Mouse (Mus musculus) intestine, embryonic 14.5 days (tissue): ENCODE data around the gene Clip4. TPM values are rescaled to one million over a fixed set of nuclear protein-coding genes. Genes with fewer than 3 reads are reported as not detected.

Source experiments
- ATAC-seq: fragments of 200-750 bp; cut with Nextera tagmentation; replicated peaks from 2 replicates; pipeline ENCODE4 v1.8.0; 2017; ENCODE audit warnings: low read depth, moderate number of reproducible peaks, moderate TSS enrichment, moderate library complexity; ENCODE audit not compliant: low FRiP score, low TSS enrichment
- DNase-seq: peaks from one replicate; pipeline ENCODE4 v3.0.0-alpha.2; 2018; ENCODE audit warnings: low spot score
- H3K27ac ChIP-seq: fragments of 300-500 bp; sonication (generic); 2 replicates; pipeline ENCODE4 v1.5.1; 2014; ENCODE audit warnings: low read depth, mild to moderate bottlenecking, control low read depth
- H3K27me3 ChIP-seq: fragments of 300-500 bp; sonication (generic); replicated peaks from 2 replicates; pipeline ENCODE4 v1.6.1; 2014; ENCODE audit warnings: low read length, control low read depth; ENCODE audit not compliant: control insufficient read depth, insufficient read depth
- H3K36me3 ChIP-seq: fragments of 300-500 bp; sonication (generic); 2 replicates; pipeline ENCODE4 v1.6.1; 2014; ENCODE audit warnings: low read length, control low read depth; ENCODE audit not compliant: control insufficient read depth, insufficient read depth
- H3K4me1 ChIP-seq: fragments of 300-500 bp; sonication (generic); replicated peaks from 2 replicates; pipeline ENCODE4 v1.6.1; 2014; ENCODE audit warnings: low read length, control low read depth, mixed read lengths; ENCODE audit not compliant: control insufficient read depth, insufficient read depth
- H3K4me2 ChIP-seq: fragments of 300-500 bp; sonication (generic); 2 replicates; pipeline ENCODE4 v1.6.1; 2014; ENCODE audit warnings: low read length
- H3K4me3 ChIP-seq: fragments of 300-500 bp; sonication (generic); 2 replicates; pipeline ENCODE4 v1.5.1; 2014; ENCODE audit warnings: low read depth, low read length, control low read depth, mixed read lengths
- H3K9ac ChIP-seq: fragments of 300-500 bp; sonication (generic); 2 replicates; pipeline ENCODE4 v1.6.1; 2014; ENCODE audit warnings: mild to moderate bottlenecking, low read length
- H3K9me3 ChIP-seq: fragments of 300-500 bp; sonication (generic); 2 replicates; pipeline ENCODE4 v1.6.1; 2016; ENCODE audit warnings: low read length, control low read depth; ENCODE audit not compliant: control insufficient read depth
- WGBS: fragments of 180-500 bp; shearing (Covaris S2); extraction: QIAGEN DNeasy Blood & Tissue Kit; methylation state at CpG from one replicate; pipeline ENCODE4 v1.1.7; 2014; 5-methylcytosine and 5-hydroxymethylcytosine counted together
- polyA plus RNA-seq: library from polyadenylated mRNA; unstranded; fragments of >200 nt; fragmentation: Nextera tagmentation; extraction: Ambion mirVana; gene quantifications from 2 replicates; pipeline ENCODE4 v1.2.1, GENCODE M21; 2014

Gene Clip4
- polyA plus RNA-seq, 1 experiment from 2014 or later = 5.1 TPM

DNA sequence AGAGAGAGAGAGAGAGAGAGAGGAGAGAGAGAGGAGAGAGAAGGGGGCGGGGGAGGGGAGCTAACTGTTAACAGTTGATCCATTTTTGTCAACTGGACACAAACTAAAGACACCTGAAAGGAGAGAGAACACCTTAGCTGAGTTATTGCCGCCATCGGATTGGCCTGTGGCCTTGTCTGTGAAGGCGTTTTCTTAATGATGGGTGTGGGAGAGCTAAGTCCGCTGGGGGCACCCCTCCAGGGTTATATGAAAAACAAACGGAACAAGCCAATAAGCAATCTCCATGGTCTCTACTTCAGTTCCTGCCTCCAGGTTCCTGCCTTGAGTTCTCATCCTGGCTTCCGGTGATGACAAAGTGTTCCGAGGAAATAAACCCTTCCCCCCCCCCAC is 102.0 kb downstream of the Clip4 start:
- H3K9me3 ChIP-seq = no peaks in the 10 kb centered on the region
- no peak overlapping the region for H3K4me2 ChIP-seq
- WGBS = 85% methylated on average over 8 of the region's 8 CpGs

DNA sequence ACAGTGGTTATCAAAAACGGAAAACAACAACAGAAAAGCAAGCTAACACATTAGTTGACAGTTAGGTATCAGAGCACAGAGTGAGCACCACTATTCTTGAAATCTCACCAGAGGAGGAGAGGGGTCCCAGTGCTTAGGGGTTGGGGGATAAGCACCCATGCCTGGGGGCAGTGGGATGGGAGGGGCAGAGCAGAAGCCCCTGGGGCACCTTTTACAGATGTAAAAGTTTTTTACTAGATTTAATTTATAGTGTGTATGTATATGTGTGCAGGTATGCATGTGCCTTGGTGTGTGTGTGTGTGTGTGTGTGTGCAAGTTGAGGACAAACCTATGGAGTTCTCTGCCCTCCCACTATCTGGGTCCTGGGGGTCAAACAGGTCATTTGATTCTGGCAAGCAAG is 102.4 kb downstream of the Clip4 start:
- no peak overlapping the region for H3K27ac ChIP-seq
- WGBS = 92% methylated on average over 1 of the region's 1 CpGs
- H3K4me2 ChIP-seq = no peak overlapping the region
- H3K9me3 ChIP-seq = no peaks in the 10 kb centered on the region
- H3K4me3 ChIP-seq = no peak overlapping the region
- DNase-seq (no peak), ATAC-seq (0 out of 2 replicates have a peak, but pooled peaks have one; percentile 4)
- 0 out of 2 replicates have a peak, but pooled peaks cover 2% of the 10 kb centered on the region for H3K27me3 ChIP-seq
- no peak overlapping the region for H3K9ac ChIP-seq
- H3K4me1 ChIP-seq = no peaks in the 10 kb centered on the region
- no peaks in the 10 kb centered on the region for H3K36me3 ChIP-seq

More for the DNA sequence above, 102.0 kb downstream of the Clip4 start:
- no peak overlapping the region for H3K9ac ChIP-seq
- H3K27ac ChIP-seq = no peak overlapping the region
- ATAC-seq (0 out of 2 replicates have a peak, but pooled peaks have one; percentile 19), DNase-seq (no peak)
- H3K4me3 ChIP-seq = no peak overlapping the region
- no peaks in the 10 kb centered on the region for H3K36me3 ChIP-seq
- no peaks in the 10 kb centered on the region for H3K4me1 ChIP-seq
- H3K27me3 ChIP-seq = 0 out of 2 replicates have a peak, but pooled peaks cover 2% of the 10 kb centered on the region

DNA sequence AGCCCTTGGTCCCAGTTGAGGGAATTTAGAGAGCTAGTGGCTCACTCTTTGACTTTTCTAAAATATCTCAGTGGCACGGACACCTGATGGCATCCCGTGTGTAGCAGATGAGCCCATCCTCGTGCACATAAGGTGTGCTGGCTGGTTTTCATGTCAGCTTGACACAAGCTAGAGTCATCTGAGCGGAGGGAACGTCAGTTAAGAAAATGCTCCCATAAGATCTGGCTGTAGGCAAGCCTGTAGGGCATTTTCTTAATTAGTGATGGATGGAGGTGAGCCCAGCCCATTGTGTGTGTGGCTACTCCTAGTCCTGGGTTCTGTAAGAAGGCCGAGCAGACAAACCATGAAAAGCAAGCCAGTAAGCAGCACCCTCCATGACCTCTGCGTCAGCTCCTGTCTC is 103.7 kb downstream of the Clip4 start:
- Histone ChIP-seq H3K4me2 (no peak overlapping the region), H3K9me3 (no peaks in the 10 kb centered on the region), H3K36me3 (no peaks in the 10 kb centered on the region), H3K27ac (no peak overlapping the region), H3K27me3 (0 out of 2 replicates have a peak, but pooled peaks cover 2% of the 10 kb centered on the region), H3K4me3 (no peak overlapping the region), H3K9ac (no peak overlapping the region), H3K4me1 (no peaks in the 10 kb centered on the region)
- WGBS = 77% methylated on average over 7 of the region's 7 CpGs
- ATAC-seq (no peak), DNase-seq (no peak)

GRCm38 (mm10) chr17:71872976-71873375 is 104.7 kb downstream of the Clip4 start:
- Histone ChIP-seq H3K4me3 (no peak overlapping the region), H3K4me1 (no peaks in the 10 kb centered on the region), H3K36me3 (no peaks in the 10 kb centered on the region), H3K9me3 (no peaks in the 10 kb centered on the region), H3K9ac (no peak overlapping the region), H3K27ac (no peak overlapping the region), H3K27me3 (0 out of 2 replicates have a peak, but pooled peaks cover 2% of the 10 kb centered on the region), H3K4me2 (no peak overlapping the region)
- WGBS = 62% methylated on average over 5 of the region's 5 CpGs
- ATAC-seq (no peak), DNase-seq (no peak)

GRCm38 (mm10) chr17:71874077-71874476 is 105.8 kb downstream of the Clip4 start:
- Histone ChIP-seq H3K4me3 (no peak overlapping the region), H3K9me3 (no peaks in the 10 kb centered on the region), H3K27me3 (0 out of 2 replicates have a peak, but pooled peaks cover 2% of the 10 kb centered on the region), H3K4me2 (no peak overlapping the region), H3K4me1 (no peaks in the 10 kb centered on the region), H3K27ac (no peak overlapping the region), H3K36me3 (no peaks in the 10 kb centered on the region), H3K9ac (no peak overlapping the region)
- DNase-seq = peak; percentile 67
- 39% methylated on average over 6 of the region's 6 CpGs for WGBS
- no peak for ATAC-seq

DNA sequence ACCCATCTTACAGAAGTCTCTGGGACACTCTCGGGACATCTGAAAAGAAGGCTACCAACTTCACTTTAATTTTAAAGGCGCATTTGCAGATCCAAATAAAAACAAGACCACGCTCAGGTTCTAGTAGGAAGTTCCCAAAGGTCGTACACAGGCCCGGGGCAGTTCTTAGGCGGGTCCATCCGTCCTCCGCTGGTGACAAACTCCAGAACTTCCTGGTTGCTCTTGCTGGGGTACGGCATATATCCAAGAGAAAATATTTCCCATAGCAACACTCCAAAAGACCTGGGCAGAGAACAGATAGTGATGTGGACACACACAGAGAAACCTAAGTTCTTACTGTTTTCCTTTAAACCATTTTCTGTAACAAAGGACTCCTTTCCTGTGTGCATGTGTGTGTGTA is 106.5 kb downstream of the Clip4 start:
- 63% methylated on average over 9 of the region's 9 CpGs for WGBS

DNA sequence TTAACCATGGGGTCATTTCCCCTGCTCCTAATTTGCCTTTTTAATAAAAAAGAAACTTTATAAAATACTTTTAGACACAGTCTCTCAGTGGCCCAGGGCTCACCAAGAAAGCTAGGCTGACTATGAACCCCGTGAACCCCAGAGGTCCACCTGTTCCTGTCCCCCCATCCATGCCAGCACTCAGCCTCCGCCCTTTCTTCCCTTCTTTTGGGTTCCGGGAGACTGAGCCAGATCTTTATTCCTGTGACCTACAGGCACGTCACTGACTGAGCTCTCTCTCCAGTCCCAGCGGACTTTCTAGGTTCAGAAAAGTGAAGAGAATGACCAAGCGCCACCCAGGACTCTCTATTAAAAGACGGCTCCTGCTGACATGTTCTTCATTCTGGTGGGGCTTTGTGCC is 107.2 kb downstream of the Clip4 start:
- ATAC-seq = no peak
- Histone ChIP-seq H3K4me2 (no peak overlapping the region), H3K4me3 (no peak overlapping the region), H3K27ac (no peak overlapping the region), H3K36me3 (no peaks in the 10 kb centered on the region), H3K9me3 (no peaks in the 10 kb centered on the region), H3K9ac (no peak overlapping the region), H3K4me1 (no peaks in the 10 kb centered on the region), H3K27me3 (no peaks in the 10 kb centered on the region)
- WGBS = 85% methylated on average over 7 of the region's 7 CpGs
- DNase-seq = no peak

More for the DNA sequence above, 106.5 kb downstream of the Clip4 start:
- Histone ChIP-seq H3K9ac (no peak overlapping the region), H3K4me1 (no peaks in the 10 kb centered on the region), H3K27me3 (0 out of 2 replicates have a peak, but pooled peaks cover under 1% of the 10 kb centered on the region), H3K36me3 (no peaks in the 10 kb centered on the region), H3K4me3 (no peak overlapping the region), H3K9me3 (no peaks in the 10 kb centered on the region), H3K27ac (no peak overlapping the region), H3K4me2 (no peak overlapping the region)
- DNase-seq (no peak), ATAC-seq (no peak)

DNA sequence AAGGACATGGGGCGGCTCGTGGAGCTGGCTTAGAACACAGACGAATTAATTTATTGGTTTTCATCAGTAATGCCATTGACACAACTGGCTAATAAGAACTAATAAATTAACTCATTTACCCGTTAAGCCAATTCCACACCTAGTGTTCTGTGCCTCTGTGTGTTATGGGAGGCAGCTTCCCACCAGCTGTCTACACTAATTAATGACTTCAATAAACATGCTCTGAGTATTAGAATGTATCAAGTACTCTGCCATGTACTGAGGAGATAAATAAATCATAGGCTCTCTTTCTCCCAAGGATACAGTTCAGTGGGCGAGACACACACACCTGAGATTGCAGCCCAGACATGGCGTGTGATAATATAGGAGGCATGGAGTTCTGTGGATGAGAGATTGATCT is 113.1 kb downstream of the Clip4 start:
- WGBS = 72% methylated on average over 6 of the region's 6 CpGs
- no peak for ATAC-seq

GRCm38 (mm10) chr17:71909107-71909506 is 140.8 kb downstream of the Clip4 start:
- no peak for DNase-seq
- WGBS = 50% methylated on average over 3 of the region's 3 CpGs
- Histone ChIP-seq H3K4me2 (no peak overlapping the region), H3K4me3 (no peak overlapping the region), H3K36me3 (no peaks in the 10 kb centered on the region), H3K4me1 (no peaks in the 10 kb centered on the region), H3K27me3 (no peaks in the 10 kb centered on the region), H3K9ac (no peak overlapping the region), H3K27ac (no peak overlapping the region), H3K9me3 (no peaks in the 10 kb centered on the region)
- ATAC-seq = no peak

More for the DNA sequence above, 113.1 kb downstream of the Clip4 start:
- Histone ChIP-seq H3K9me3 (no peaks in the 10 kb centered on the region), H3K4me2 (no peak overlapping the region), H3K4me3 (no peak overlapping the region), H3K27ac (no peak overlapping the region), H3K4me1 (no peaks in the 10 kb centered on the region), H3K9ac (no peak overlapping the region), H3K36me3 (no peaks in the 10 kb centered on the region), H3K27me3 (no peaks in the 10 kb centered on the region)
- no peak for DNase-seq
